Comparison of ENCODE assay signal across 14 mouse cellular contexts in genomic region chr9:35435565-35435964, GRCm38 (mm10). TPM values are rescaled to one million over a fixed set of nuclear protein-coding genes. Genes with fewer than 3 reads are reported as not detected.
DNase-seq lines count a peak whose midpoint lies in the region; ATAC-seq and TF ChIP-seq lines count a peak whose summit lies in the region.
"Had no signal": no experiment of that assay in that cellular context is flagged by ENCODE, and none has a peak within 500 bp of the region (broad histone marks: within the 10 kb centered on the region; RNA-seq: fewer than 3 reads in every experiment).

No protein-coding gene starts in this region.

- no peaks in the 10 kb centered on the region for H3K27me3 ChIP-seq in heart, embryonic 11.5 days (ENCODE audit: control insufficient read depth, insufficient read depth, low read length)
- H3K27me3 ChIP-seq in intestine, embryonic 15.5 days (replicated peaks), result no peaks in the 10 kb centered on the region
- no peaks in the 10 kb centered on the region for H3K27me3 ChIP-seq in intestine, postnatal 0 days (replicated peaks; ENCODE audit: control insufficient read depth, insufficient read depth, low read length)
- H3K27me3 ChIP-seq in forebrain, embryonic 16.5 days (replicated peaks; ENCODE audit: control insufficient read depth, insufficient read depth, low read length), result no peaks in the 10 kb centered on the region
- H3K27me3 ChIP-seq: embryonic facial prominence, embryonic 15.5 days; liver, embryonic 13.5 days had no signal

- 22% methylated on average over 9 of the region's 9 CpGs for WGBS in heart, embryonic 11.5 days (ENCODE audit: insufficient replicate concordance)
- WGBS in intestine, embryonic 15.5 days, result 22% methylated on average over 9 of the region's 9 CpGs
- WGBS in intestine, postnatal 0 days, result 42% methylated on average over 9 of the region's 9 CpGs
- 30% methylated on average over 9 of the region's 9 CpGs for WGBS in forebrain, embryonic 16.5 days

- H3K27ac ChIP-seq in heart, embryonic 11.5 days (ENCODE audit: low read depth, low read length), result peak overlapping the region; percentile 1; the same call in 1 of the 2 replicates
- no peak overlapping the region for H3K27ac ChIP-seq in intestine, embryonic 15.5 days
- no peak overlapping the region for H3K27ac ChIP-seq in intestine, postnatal 0 days (ENCODE audit: low read depth, low read length)
- H3K27ac ChIP-seq in forebrain, embryonic 16.5 days (ENCODE audit: low read length), result no peak overlapping the region
- H3K27ac ChIP-seq: embryonic facial prominence, embryonic 15.5 days; kidney, postnatal 0 days; liver, embryonic 13.5 days had no signal

- ATAC-seq in heart, embryonic 11.5 days (replicated peaks; ENCODE audit: insufficient number of reproducible peaks, low FRiP score, low TSS enrichment), result no peak
- peak; percentile 61; the same call in 1 of the 2 replicates for ATAC-seq in intestine, embryonic 15.5 days
- no peak for ATAC-seq in intestine, postnatal 0 days
- 0 out of 2 replicates have a peak, but pooled peaks have one; percentile 18 for ATAC-seq in forebrain, embryonic 16.5 days
- ATAC-seq in erythroid progenitor cell, adult 5-6 weeks (replicated peaks; ENCODE audit: low FRiP score, poor library complexity, severe bottlenecking), result no peak
- ATAC-seq: activated CD4-positive, CD25-positive, alpha-beta regulatory T cell, adult 4 months had no signal

- peak overlapping the region; percentile 17 for H3K4me2 ChIP-seq in heart, embryonic 11.5 days
- no peak overlapping the region for H3K4me2 ChIP-seq in intestine, embryonic 15.5 days (replicated peaks)
- no peak overlapping the region for H3K4me2 ChIP-seq in intestine, postnatal 0 days (replicated peaks; ENCODE audit: low read depth)
- H3K4me2 ChIP-seq in forebrain, embryonic 16.5 days (ENCODE audit: low read length), result peak overlapping the region; percentile 29
- H3K4me2 ChIP-seq: embryonic facial prominence, embryonic 15.5 days; liver, embryonic 13.5 days had no signal

- peaks cover 18% of the 10 kb centered on the region for H3K4me1 ChIP-seq in heart, embryonic 11.5 days (ENCODE audit: control insufficient read depth, insufficient read depth, low read length)
- H3K4me1 ChIP-seq in intestine, embryonic 15.5 days (replicated peaks), result peaks cover 8% of the 10 kb centered on the region; the same call in 1 of the 2 replicates
- H3K4me1 ChIP-seq in intestine, postnatal 0 days (replicated peaks; ENCODE audit: control insufficient read depth, insufficient read depth, low read length), result no peaks in the 10 kb centered on the region
- peaks cover 53% of the 10 kb centered on the region for H3K4me1 ChIP-seq in forebrain, embryonic 16.5 days (replicated peaks; ENCODE audit: control insufficient read depth, insufficient read depth, low read length)
- H3K4me1 ChIP-seq: liver, embryonic 13.5 days had no signal

- H3K9ac ChIP-seq in heart, embryonic 11.5 days (ENCODE audit: low read depth, low read length), result no peak overlapping the region
- no peak overlapping the region for H3K9ac ChIP-seq in intestine, embryonic 15.5 days
- no peak overlapping the region for H3K9ac ChIP-seq in intestine, postnatal 0 days (ENCODE audit: low read depth, low read length)
- H3K9ac ChIP-seq in forebrain, embryonic 16.5 days (replicated peaks; ENCODE audit: low read depth, low read length), result no peak overlapping the region
- H3K9ac ChIP-seq: embryonic facial prominence, embryonic 15.5 days; liver, embryonic 13.5 days had no signal

- H3K4me3 ChIP-seq in heart, embryonic 11.5 days (ENCODE audit: low read depth, low read length), result no peak overlapping the region
- no peak overlapping the region for H3K4me3 ChIP-seq in intestine, embryonic 15.5 days (replicated peaks)
- no peak overlapping the region for H3K4me3 ChIP-seq in intestine, postnatal 0 days (ENCODE audit: low read depth, low read length)
- no peak overlapping the region for H3K4me3 ChIP-seq in forebrain, embryonic 16.5 days (replicated peaks; ENCODE audit: low read length)
- H3K4me3 ChIP-seq: embryonic facial prominence, embryonic 15.5 days; liver, embryonic 13.5 days had no signal

- H3K9me3 ChIP-seq in heart, embryonic 11.5 days (replicated peaks; ENCODE audit: control insufficient read depth, low read length), result no peaks in the 10 kb centered on the region
- H3K9me3 ChIP-seq in intestine, embryonic 15.5 days, result no peaks in the 10 kb centered on the region
- H3K9me3 ChIP-seq in intestine, postnatal 0 days (ENCODE audit: control insufficient read depth), result no peaks in the 10 kb centered on the region
- H3K9me3 ChIP-seq in forebrain, embryonic 16.5 days (ENCODE audit: control insufficient read depth, low read length), result no peaks in the 10 kb centered on the region
- H3K9me3 ChIP-seq: embryonic facial prominence, embryonic 15.5 days; liver, embryonic 13.5 days had no signal

- H3K36me3 ChIP-seq in heart, embryonic 11.5 days (ENCODE audit: control insufficient read depth, insufficient read depth, low read length), result no peaks in the 10 kb centered on the region
- H3K36me3 ChIP-seq in intestine, embryonic 15.5 days, result no peaks in the 10 kb centered on the region
- no peaks in the 10 kb centered on the region for H3K36me3 ChIP-seq in intestine, postnatal 0 days (ENCODE audit: control insufficient read depth, insufficient read depth)
- H3K36me3 ChIP-seq in forebrain, embryonic 16.5 days (ENCODE audit: control insufficient read depth, insufficient read depth), result no peaks in the 10 kb centered on the region
- H3K36me3 ChIP-seq: embryonic facial prominence, embryonic 15.5 days; liver, embryonic 13.5 days had no signal

- TF ChIP-seq CTCF in intestine, postnatal 0 days (IDR thresholded peaks at IDR 0.05; ENCODE audit: low read depth), result no peak

- no peak for DNase-seq in heart, adult 8-10 months (ENCODE audit: low spot score)
- DNase-seq in embryo, embryonic 10.5 days (ENCODE audit: low spot score), result peak; percentile 45
- no peak for DNase-seq in adrenal gland, postnatal 4 days (ENCODE audit: low spot score in 2 of 2)
- DNase-seq: cerebellum, adult 18-20 months; liver, embryonic 13.5 days; thymus, postnatal 4 days had no signal

RNA-seq across cellular contexts. Expression of gene Cdon, which starts 14.6 kb away (rescaled TPM):
- 4.4 and 6.1 TPM in 2 replicates for polyA plus RNA-seq in heart, embryonic 11.5 days (2014; fragmentation: Nextera tagmentation; extraction: Ambion mirVana)
- 10 to 100 TPM in 2 of 4 experiments, 1 to 10 TPM in 2; 8.3 to 11.3 (median 10.3) TPM for total RNA-seq in heart, adult 8-10 months (2022)
- 6.6 and 8.2 TPM in 2 replicates for polyA plus RNA-seq in intestine, embryonic 15.5 days (2015; fragmentation: Nextera tagmentation; extraction: Ambion mirVana)
- 1.9 and 2.4 TPM in 2 replicates for polyA plus RNA-seq in intestine, postnatal 0 days (2015; fragmentation: Nextera tagmentation; extraction: Ambion mirVana)
- polyA plus RNA-seq in forebrain, embryonic 16.5 days (2015; fragmentation: Nextera tagmentation; extraction: Ambion mirVana), result 11.9 and 12.3 TPM in 2 replicates
- total RNA-seq in erythroid progenitor cell, adult 5-6 weeks (2015; ENCODE audit: low replicate concordance), result not detected in 2 replicates
- total RNA-seq in erythroid progenitor cell, adult 5-6 weeks (2017; ENCODE audit: low replicate concordance), result 1.1 TPM in 1 of 2 replicates, not detected in the other
- 10 to 100 TPM; 30.8 to 32.0 TPM for total RNA-seq in adrenal gland, postnatal 4 days (2021)

Comparison
In these comparisons a context has a peak if more than half of its experiments do, and no peak if none do; other contexts are left out.
1. ATAC-seq: peak in intestine, embryonic 15.5 days (single experiment) and forebrain, embryonic 16.5 days (single experiment); none in heart, embryonic 11.5 days (single experiment), intestine, postnatal 0 days (single experiment) and erythroid progenitor cell, adult 5-6 weeks (single experiment).
2. H3K4me2 ChIP-seq: peak in heart, embryonic 11.5 days (single experiment) and forebrain, embryonic 16.5 days (single experiment); none in intestine, embryonic 15.5 days (single experiment) and intestine, postnatal 0 days (single experiment).